Mouse (Mus musculus): ENCODE measurements around the gene C1qb.

C1qb gene

GRCm38 (mm10) chr4:136893691-136894543, 7.9 kb upstream of the C1qb start:
- peak; percentile 27 for DNase-seq (ENCODE audit: low read depth, low spot score)

- peak; percentile 33 for DNase-seq (ENCODE audit: low read depth, low spot score)
Observed at GRCm38 (mm10) chr4:136892811-136893210, 6.8 kb upstream of the C1qb start, which contains the start of gene C1qc. C1qc (minus strand) TSS chr4:136893065.

DNA sequence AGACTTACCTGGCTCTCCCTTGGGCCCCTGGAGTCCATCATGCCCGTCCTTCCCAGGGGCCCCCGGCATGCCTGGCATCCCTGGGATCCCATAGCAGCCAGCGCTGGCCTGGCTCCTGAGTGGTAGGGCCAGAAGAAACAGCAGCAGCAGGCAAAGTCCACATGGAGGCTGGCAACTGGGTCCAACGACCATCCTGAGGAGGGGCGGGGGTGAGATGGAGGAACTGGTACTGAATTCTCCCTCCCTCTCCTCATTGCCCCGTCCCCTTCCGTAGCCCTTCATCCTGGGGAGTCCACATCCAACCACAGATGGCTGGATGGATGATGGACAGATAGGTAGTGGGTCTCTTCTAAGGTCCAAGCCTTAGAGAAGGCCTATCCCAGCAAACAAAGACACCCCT, 6.4 kb upstream of the C1qb start:
- DNase-seq (ENCODE audit: low read depth, low spot score), result no peak

GRCm38 (mm10) chr4:136891115-136891514, 5.1 kb upstream of the C1qb start:
- DNase-seq (ENCODE audit: low read depth, low spot score), result no peak

GRCm38 (mm10) chr4:136889981-136890380, 4.0 kb upstream of the C1qb start:
- no peak for DNase-seq (ENCODE audit: low read depth, low spot score)

DNA sequence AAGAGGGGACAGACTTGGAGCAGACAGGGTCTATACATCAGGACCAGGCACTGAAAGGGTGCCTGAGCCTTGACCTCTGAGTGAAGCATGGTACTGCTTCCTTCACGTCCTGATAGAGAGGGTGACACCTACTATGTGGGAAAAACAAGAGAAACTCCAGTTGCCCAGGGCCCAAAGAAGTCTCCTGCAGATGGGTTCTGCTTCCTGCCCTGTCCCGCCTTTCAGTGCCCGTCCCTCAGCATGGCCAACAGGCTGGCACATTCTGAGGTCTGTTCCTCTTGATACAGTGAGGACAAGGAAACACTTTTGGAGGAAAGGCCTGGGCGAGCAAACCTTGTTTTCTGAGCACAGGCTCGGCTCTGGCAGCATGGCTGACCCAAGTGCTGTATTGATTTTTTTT, 1.7 kb upstream of the C1qb start:
- no peak for DNase-seq (ENCODE audit: low read depth, low spot score)

DNA sequence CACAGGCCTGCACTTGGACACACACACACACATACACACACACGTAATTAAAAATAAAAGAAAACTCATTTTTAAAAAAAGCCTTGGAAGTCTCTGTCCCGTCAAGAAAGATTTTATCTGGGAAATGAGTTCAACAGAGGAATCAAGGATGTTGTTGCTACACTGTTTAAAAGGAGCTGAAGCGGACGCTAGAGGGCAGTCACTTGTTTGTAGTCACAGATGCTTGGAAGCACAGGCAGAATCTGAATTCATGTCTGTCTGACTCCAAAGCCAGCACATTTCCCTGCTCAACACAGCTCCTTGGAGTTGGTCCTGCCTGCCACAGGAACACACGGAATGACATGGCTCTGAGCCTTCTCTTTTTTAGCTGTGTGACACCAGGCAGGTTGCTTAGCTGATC, 7.4 kb downstream of the C1qb start:
- DNase-seq (ENCODE audit: low read depth, low spot score), result peak; percentile 38

DNA sequence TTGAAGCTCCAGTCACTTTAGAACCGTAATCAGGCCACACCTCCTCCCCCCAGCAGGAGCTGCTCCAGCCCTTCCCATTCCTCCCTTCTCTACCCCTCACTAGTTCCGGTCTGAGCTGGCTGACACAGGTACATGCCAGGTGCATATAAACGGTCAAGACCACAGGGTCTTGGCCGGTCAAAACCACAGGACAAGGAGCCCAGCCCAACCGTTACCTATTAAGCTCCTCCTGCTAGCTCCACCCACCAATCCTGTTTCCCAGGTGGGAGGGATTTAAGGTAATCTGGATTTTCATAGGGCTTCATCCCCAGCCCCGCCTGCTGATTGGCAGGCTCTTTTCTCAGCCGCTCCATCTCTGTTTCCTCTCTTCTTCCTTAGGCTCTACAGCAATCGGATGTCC, 7.8 kb downstream of the C1qb start:
- DNase-seq (ENCODE audit: low read depth, low spot score), result peak; percentile 9

GRCm38 (mm10) chr4:136876971-136877370, 9.0 kb downstream of the C1qb start:
- DNase-seq (ENCODE audit: low read depth, low spot score), result peak; percentile 83

GRCm38 (mm10) chr4:136875012-136875411, 11.0 kb downstream of the C1qb start:
- no peak for DNase-seq (ENCODE audit: low read depth, low spot score)

DNA sequence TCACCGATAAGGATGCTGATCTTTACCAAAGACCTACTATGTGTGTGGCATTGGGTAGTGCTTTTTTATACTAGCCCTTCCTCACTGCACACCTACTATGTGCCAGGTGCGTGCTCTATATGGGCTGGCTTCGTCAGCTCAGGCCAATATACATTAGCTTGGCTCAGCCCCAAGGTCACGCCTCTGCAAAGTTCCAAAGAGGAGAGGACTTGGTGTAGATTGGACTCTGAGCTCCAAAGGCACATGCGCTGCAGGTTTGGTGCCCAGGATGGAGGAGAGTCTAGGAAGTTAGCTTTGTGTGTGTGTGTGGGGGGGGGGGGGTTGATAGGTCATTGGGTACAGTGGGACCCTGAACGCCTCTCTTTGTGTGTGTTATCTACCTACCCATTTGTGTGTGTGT, 17.6 kb downstream of the C1qb start:
- DNase-seq (ENCODE audit: low read depth, low spot score), result no peak

DNA sequence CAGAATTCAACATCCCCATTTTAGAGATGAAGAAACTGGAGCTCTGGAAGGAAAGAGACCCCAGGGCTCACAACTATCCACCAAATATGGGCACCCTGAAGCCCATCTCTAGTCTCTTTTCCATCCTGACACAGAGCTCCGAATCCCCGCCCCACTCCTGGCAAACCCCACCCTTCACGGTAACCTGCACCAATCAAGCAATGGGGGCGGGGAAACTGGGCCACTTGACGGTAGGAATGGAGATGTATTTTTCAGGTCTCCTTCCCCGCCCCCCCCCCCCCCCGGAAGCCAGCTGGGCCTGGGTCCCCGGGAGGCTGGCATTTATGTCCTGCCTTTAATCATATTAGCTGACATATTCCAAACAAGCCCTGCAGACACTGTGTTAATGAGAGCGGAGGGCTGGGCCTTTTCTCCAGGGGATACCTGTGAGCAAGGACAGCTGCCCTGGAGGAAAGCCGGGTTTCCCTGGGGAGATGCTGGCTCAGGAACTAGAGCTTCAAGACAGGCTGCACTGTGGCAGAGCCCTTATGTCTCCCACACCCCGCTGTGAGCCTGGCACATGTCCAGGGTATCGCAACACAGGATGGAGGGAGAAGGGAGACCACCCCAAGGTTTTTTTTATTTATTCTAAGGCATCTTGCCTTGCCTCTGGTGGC, 18.2 kb downstream of the C1qb start:
- no peak for DNase-seq (ENCODE audit: low read depth, low spot score)

- DNase-seq (ENCODE audit: low read depth, low spot score), result no peak
Observed at GRCm38 (mm10) chr4:136865531-136865930, 20.5 kb downstream of the C1qb start.

DNA sequence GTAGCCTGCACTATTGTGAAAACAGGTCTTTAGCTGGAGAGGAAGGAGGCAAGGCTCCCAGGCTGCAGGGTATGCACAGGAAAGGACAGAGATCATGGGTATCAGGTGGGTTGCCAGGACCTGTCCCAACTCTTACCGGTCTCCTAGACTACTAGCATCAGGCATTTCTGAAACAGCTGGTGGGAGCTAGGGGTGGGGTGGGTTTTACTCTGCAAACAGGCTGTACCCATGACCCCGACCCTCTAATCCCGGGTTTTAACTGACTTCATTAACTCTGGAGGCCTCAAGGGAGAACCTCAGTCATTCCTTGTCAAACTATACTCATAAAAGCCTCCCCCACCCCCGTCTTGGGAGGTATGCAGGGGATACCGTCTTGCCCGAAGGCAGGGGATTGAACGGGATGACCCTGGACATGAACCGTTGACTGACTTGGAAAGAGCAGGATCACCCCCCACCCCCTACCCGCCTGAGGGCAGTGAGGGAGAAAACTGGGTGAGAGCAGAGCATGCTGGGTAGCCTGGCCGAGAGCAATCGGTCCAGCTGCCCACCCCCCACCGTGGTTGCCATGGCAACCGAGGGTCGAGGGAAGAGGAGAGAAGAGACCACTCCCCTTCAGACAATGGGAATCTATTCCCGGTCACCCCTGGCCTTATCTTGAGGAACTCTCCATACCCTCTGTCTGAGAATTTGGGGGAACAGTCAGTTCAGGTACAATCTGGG, 21.1 kb downstream of the C1qb start:
- no peak for DNase-seq (ENCODE audit: low read depth, low spot score)

DNA sequence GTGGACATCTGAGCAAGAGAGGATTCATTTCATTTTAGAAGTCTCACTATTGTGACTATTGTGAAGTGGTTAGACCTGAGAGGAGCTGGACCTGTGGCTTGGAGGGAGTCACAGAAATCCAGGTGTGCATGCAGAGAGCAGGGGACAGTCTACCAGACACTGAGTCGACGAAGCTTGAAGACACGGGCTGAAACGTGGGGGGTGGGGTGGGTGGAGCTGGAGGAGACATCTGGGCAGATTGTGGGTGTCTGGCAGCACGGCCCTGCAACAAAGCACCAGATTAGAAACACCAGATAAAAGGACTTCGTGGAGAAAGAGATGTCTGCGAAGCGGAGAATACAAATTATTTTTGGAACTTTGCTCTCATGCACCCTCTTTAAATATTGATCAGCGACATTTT, 22.5 kb downstream of the C1qb start:
- peak; percentile 79 for DNase-seq (ENCODE audit: low read depth, low spot score)

- no peak for DNase-seq (ENCODE audit: low read depth, low spot score)
Observed at GRCm38 (mm10) chr4:136862411-136862810, 23.6 kb downstream of the C1qb start.

DNA sequence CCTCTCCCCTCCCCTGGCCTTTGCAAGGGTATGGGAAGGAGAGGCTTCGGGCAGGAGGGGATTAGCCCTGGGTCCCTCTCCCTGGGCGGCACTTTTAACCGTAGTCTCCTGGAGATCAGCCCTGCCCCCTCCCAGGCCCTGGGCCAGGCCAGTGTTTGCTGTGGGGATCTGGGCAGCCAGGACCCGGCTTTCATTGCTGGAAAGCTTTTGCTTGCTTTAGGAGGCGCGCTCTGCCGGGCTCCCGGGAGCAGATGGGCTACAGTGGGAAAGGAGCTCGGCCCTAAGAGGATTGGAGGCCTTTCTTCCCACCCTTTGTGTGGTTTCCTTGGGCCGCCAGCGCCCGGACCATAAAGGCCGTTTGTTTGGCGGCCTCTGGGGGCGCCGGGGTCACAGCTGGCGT, 24.2 kb downstream of the C1qb start:
- DNase-seq (ENCODE audit: low read depth, low spot score), result no peak

GRCm38 (mm10) chr4:136860022-136860421, 26.0 kb downstream of the C1qb start:
- peak; percentile 44 for DNase-seq (ENCODE audit: low read depth, low spot score)

DNA sequence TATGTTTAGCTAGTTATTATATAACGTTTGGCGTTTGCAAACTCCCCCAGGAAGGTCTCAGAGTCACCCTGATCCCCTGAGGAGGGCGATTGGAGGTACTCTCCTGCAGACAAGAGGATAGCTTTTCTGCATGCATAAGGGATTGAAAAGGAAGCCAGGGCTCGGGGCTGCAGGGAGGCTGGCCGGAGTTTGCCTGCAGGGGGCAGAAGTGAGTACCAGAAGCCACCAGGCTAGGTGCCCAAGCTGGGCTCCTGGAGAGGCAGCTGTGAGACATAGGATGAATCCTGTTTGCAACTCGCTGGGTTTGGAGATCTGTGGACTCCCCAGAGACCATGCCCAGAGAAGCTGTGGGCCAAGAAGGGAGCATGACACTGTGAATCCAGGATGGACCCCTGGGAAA, 30.9 kb downstream of the C1qb start:
- peak; percentile 53 for DNase-seq (ENCODE audit: low read depth, low spot score)

DNA sequence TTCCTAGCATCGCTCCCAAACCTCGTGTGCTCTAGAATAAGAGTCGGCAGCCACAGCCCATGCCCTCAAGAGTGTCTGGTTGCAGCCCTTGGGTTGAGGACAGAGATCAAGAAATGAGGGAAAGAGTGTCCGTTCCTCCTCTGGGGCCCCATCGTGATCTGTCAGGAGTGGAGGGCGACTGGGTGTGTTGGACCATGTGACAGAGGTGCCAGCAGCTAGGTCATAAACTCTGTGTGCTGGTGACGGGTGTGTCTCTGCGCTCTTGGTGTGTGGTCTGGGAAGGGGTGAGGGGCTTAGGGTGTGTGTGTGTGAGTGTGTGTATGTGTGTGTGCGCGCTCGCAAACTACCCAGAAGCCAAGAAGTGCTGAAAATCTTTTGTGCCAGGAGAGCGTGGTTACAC, 33.0 kb downstream of the C1qb start:
- no peak for DNase-seq (ENCODE audit: low read depth, low spot score)

- no peak for DNase-seq (ENCODE audit: low read depth, low spot score)
Observed at GRCm38 (mm10) chr4:136852119-136852518, 33.9 kb downstream of the C1qb start.

DNA sequence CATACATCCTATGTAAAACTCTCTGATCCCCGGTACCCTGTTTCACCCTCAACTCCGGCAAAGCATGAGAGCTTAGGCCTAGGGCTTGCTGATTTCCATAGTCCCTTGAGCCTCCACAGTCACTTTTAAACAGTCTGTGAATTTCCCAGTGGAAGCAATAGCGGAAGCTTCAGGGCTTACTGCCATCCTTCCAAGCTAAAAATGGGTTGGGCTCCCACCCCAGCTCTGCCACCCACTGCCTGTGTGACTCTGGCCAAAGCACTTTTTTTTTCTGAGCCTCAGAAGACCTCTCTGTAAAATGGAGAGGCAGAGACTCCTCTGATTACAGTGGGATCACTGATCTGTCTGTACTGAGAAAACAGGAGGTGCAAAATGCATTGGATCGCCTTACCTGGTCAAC, 37.4 kb downstream of the C1qb start:
- DNase-seq (ENCODE audit: low read depth, low spot score), result no peak

Measured in A20 (cell line).